ENCODE assay signal across 12 mouse cellular contexts in the genomic region with DNA sequence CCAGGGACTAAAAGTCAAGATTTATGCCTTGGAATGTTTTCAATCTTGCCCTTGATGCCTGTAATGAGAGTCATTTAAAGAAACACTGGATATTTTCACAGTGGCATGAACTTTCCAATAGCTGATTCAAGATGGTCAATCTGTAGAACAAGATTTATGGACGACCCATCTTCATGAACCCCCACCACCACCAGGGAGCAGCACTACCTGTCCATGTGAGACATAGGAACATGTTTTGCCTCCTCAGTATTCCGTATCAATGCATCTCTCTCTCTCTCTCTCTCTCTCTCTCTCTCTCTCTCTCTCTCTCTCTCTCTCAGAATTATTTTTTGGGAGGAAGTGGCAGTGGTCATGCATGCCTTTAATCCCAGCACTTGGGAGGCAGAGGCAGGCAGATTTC. TPM values are rescaled to one million over a fixed set of nuclear protein-coding genes. Genes with fewer than 3 reads are reported as not detected.
DNase-seq lines count a peak whose midpoint lies in the region; ATAC-seq and TF ChIP-seq lines count a peak whose summit lies in the region.
"Had no signal": no experiment of that assay in that cellular context is flagged by ENCODE, and none has a peak within 500 bp of the region (broad histone marks: within the 10 kb centered on the region; RNA-seq: fewer than 3 reads in every experiment).

No protein-coding gene starts in this region.

- peak; percentile 10; the same call in 1 of the 2 replicates for TF ChIP-seq CTCF in heart, postnatal 0 days (IDR thresholded peaks at IDR 0.05; ENCODE audit: low read depth)
- TF ChIP-seq CTCF in midbrain, postnatal 0 days (IDR thresholded peaks at IDR 0.05): peak; percentile 8; the same call in 1 of the 2 replicates

- H3K9me3 ChIP-seq in heart, postnatal 0 days (replicated peaks; ENCODE audit: control insufficient read depth, low read length): no peaks in the 10 kb centered on the region
- no peaks in the 10 kb centered on the region for H3K9me3 ChIP-seq in heart, embryonic 11.5 days (replicated peaks; ENCODE audit: control insufficient read depth, low read length)
- H3K9me3 ChIP-seq in midbrain, postnatal 0 days (ENCODE audit: low read length): no peaks in the 10 kb centered on the region
- H3K9me3 ChIP-seq in midbrain, embryonic 14.5 days (ENCODE audit: control insufficient read depth, low read length): no peaks in the 10 kb centered on the region
- H3K9me3 ChIP-seq: embryonic facial prominence, embryonic 12.5 days; forebrain, embryonic 15.5 days had no signal

- no peak overlapping the region for H3K27ac ChIP-seq in heart, postnatal 0 days (ENCODE audit: low read depth)
- H3K27ac ChIP-seq in heart, embryonic 11.5 days (ENCODE audit: low read depth, low read length): no peak overlapping the region
- no peak overlapping the region for H3K27ac ChIP-seq in midbrain, postnatal 0 days (ENCODE audit: low read depth, low read length)
- no peak overlapping the region for H3K27ac ChIP-seq in midbrain, embryonic 14.5 days (replicated peaks; ENCODE audit: low read depth, low read length)
- H3K27ac ChIP-seq: embryonic facial prominence, embryonic 12.5 days; forebrain, embryonic 15.5 days had no signal

- no peaks in the 10 kb centered on the region for H3K27me3 ChIP-seq in heart, postnatal 0 days (ENCODE audit: control insufficient read depth, insufficient read depth, low read length)
- no peaks in the 10 kb centered on the region for H3K27me3 ChIP-seq in heart, embryonic 11.5 days (ENCODE audit: control insufficient read depth, insufficient read depth, low read length)
- H3K27me3 ChIP-seq in midbrain, postnatal 0 days (ENCODE audit: insufficient read depth, low read length): no peaks in the 10 kb centered on the region
- H3K27me3 ChIP-seq in midbrain, embryonic 14.5 days (ENCODE audit: control insufficient read depth, insufficient read depth, low read length): no peaks in the 10 kb centered on the region
- no peaks in the 10 kb centered on the region for H3K27me3 ChIP-seq in splenic B cell, adult 2 months (ENCODE audit: control insufficient read depth, insufficient read depth, low read length, poor library complexity, severe bottlenecking)
- H3K27me3 ChIP-seq: embryonic facial prominence, embryonic 12.5 days; forebrain, embryonic 15.5 days had no signal

- intact Hi-C loops in gastrocnemius, postnatal 36 days (cut with DNase I): no loop called here

- no peak for DNase-seq in heart, postnatal 0 days (ENCODE audit: low spot score)
- DNase-seq in midbrain, postnatal 0 days (ENCODE audit: low spot score): no peak
- DNase-seq in midbrain, embryonic 14.5 days: no peak
- peak; percentile 34 for DNase-seq in ZHBTc4 (ENCODE audit: low read depth, low spot score)
- DNase-seq in splenic B cell, adult 2 months (ENCODE audit: low read depth, low spot score): peak; percentile 47
- no peak for DNase-seq in gastrocnemius, postnatal 36 days
- no peak for DNase-seq in Muller cell, postnatal 12 days (ENCODE audit: inconsistent ontology term)
- DNase-seq: adrenal gland, adult 8-10 months; cerebellum, adult 11-12 months had no signal

- no peak overlapping the region for H3K4me3 ChIP-seq in heart, postnatal 0 days (ENCODE audit: low read depth, low read length)
- H3K4me3 ChIP-seq in heart, embryonic 11.5 days (ENCODE audit: low read depth, low read length): no peak overlapping the region
- no peak overlapping the region for H3K4me3 ChIP-seq in midbrain, postnatal 0 days (ENCODE audit: low read depth, low read length)
- H3K4me3 ChIP-seq in midbrain, embryonic 14.5 days (replicated peaks; ENCODE audit: low read depth, low read length): no peak overlapping the region
- H3K4me3 ChIP-seq: embryonic facial prominence, embryonic 12.5 days; forebrain, embryonic 15.5 days had no signal

- WGBS in heart, postnatal 0 days: 44% methylated on average over 2 of the region's 2 CpGs
- WGBS in heart, embryonic 11.5 days (ENCODE audit: insufficient replicate concordance): 55% methylated on average over 2 of the region's 2 CpGs
- 54% methylated on average over 2 of the region's 2 CpGs for WGBS in midbrain, postnatal 0 days
- WGBS in midbrain, embryonic 14.5 days: 64% methylated on average over 2 of the region's 2 CpGs

- no peak overlapping the region for H3K9ac ChIP-seq in heart, postnatal 0 days (replicated peaks; ENCODE audit: low read depth, low read length)
- H3K9ac ChIP-seq in heart, embryonic 11.5 days (ENCODE audit: low read depth, low read length): no peak overlapping the region
- H3K9ac ChIP-seq in midbrain, postnatal 0 days (replicated peaks; ENCODE audit: low read length, poor library complexity, severe bottlenecking): no peak overlapping the region
- no peak overlapping the region for H3K9ac ChIP-seq in midbrain, embryonic 14.5 days (replicated peaks; ENCODE audit: low read length)
- H3K9ac ChIP-seq: embryonic facial prominence, embryonic 12.5 days; forebrain, embryonic 15.5 days had no signal

- no peak overlapping the region for H3K4me2 ChIP-seq in heart, postnatal 0 days (ENCODE audit: low read depth, low read length)
- no peak overlapping the region for H3K4me2 ChIP-seq in heart, embryonic 11.5 days
- H3K4me2 ChIP-seq in midbrain, postnatal 0 days (ENCODE audit: low read depth, low read length, poor library complexity, severe bottlenecking): no peak overlapping the region
- no peak overlapping the region for H3K4me2 ChIP-seq in midbrain, embryonic 14.5 days (ENCODE audit: low read length)
- H3K4me2 ChIP-seq: embryonic facial prominence, embryonic 12.5 days; forebrain, embryonic 15.5 days had no signal

- TF ChIP-seq EP300 in heart, postnatal 0 days (IDR thresholded peaks at IDR 0.05; ENCODE audit: low read depth): no peak

- ATAC-seq in heart, postnatal 0 days (ENCODE audit: insufficient read depth, low read depth): no peak
- no peak for ATAC-seq in heart, embryonic 11.5 days (replicated peaks; ENCODE audit: insufficient number of reproducible peaks, low FRiP score, low TSS enrichment)
- ATAC-seq in midbrain, postnatal 0 days (ENCODE audit: low FRiP score): no peak
- ATAC-seq in midbrain, embryonic 14.5 days (ENCODE audit: low FRiP score, low TSS enrichment): no peak
- ATAC-seq: forebrain, embryonic 15.5 days had no signal

- no peaks in the 10 kb centered on the region for H3K4me1 ChIP-seq in heart, postnatal 0 days (ENCODE audit: control insufficient read depth, insufficient read depth)
- no peaks in the 10 kb centered on the region for H3K4me1 ChIP-seq in heart, embryonic 11.5 days (ENCODE audit: control insufficient read depth, insufficient read depth, low read length)
- no peaks in the 10 kb centered on the region for H3K4me1 ChIP-seq in midbrain, postnatal 0 days (ENCODE audit: insufficient read depth, low read length)
- H3K4me1 ChIP-seq in midbrain, embryonic 14.5 days (ENCODE audit: control insufficient read depth, insufficient read depth, low read length): no peaks in the 10 kb centered on the region
- H3K4me1 ChIP-seq: embryonic facial prominence, embryonic 12.5 days; forebrain, embryonic 15.5 days had no signal

- H3K36me3 ChIP-seq in heart, postnatal 0 days (replicated peaks; ENCODE audit: control insufficient read depth, insufficient read depth, low read length): no peaks in the 10 kb centered on the region
- no peaks in the 10 kb centered on the region for H3K36me3 ChIP-seq in heart, embryonic 11.5 days (ENCODE audit: control insufficient read depth, insufficient read depth, low read length)
- H3K36me3 ChIP-seq in midbrain, postnatal 0 days (ENCODE audit: insufficient read depth, low read length): no peaks in the 10 kb centered on the region
- H3K36me3 ChIP-seq in midbrain, embryonic 14.5 days (ENCODE audit: control insufficient read depth, insufficient read depth, low read length): no peaks in the 10 kb centered on the region
- H3K36me3 ChIP-seq in splenic B cell, adult 2 months (ENCODE audit: control insufficient read depth, insufficient read depth, low read length, poor library complexity, severe bottlenecking): no peaks in the 10 kb centered on the region
- H3K36me3 ChIP-seq: embryonic facial prominence, embryonic 12.5 days; forebrain, embryonic 15.5 days had no signal

RNA-seq across cellular contexts. Expression of gene Gab3, which starts 2.9 kb away (rescaled TPM):
- 3.8 and 4.6 TPM in 2 replicates for total RNA-seq in heart, postnatal 0 days (2014; rRNA removed; ENCODE audit: low replicate concordance)
- polyA plus RNA-seq in heart, postnatal 0 days (2015; fragmentation: Nextera tagmentation; extraction: Ambion mirVana): 2.7 and 3.1 TPM in 2 replicates
- 1.8 and 1.9 TPM in 2 replicates for polyA plus RNA-seq in heart, embryonic 11.5 days (2014; fragmentation: Nextera tagmentation; extraction: Ambion mirVana)
- total RNA-seq in midbrain, postnatal 0 days (2014; rRNA removed): 2.2 and 5.5 TPM in 2 replicates
- 4.5 and 4.7 TPM in 2 replicates for polyA plus RNA-seq in midbrain, postnatal 0 days (2015; fragmentation: Nextera tagmentation; extraction: Ambion mirVana)
- polyA plus RNA-seq in midbrain, embryonic 14.5 days (2014; fragmentation: Nextera tagmentation; extraction: Ambion mirVana): 1.3 and 2.4 TPM in 2 replicates
- under 1 TPM; 0.52 to 0.84 TPM for total RNA-seq in gastrocnemius, postnatal 36 days (2021)

RNA-seq across cellular contexts. Expression of gene Dkc1, which starts 13.3 kb away (rescaled TPM):
- total RNA-seq in heart, postnatal 0 days (2014; rRNA removed; ENCODE audit: low replicate concordance): 10.5 and 22.8 TPM in 2 replicates
- polyA plus RNA-seq in heart, postnatal 0 days (2015; fragmentation: Nextera tagmentation; extraction: Ambion mirVana): 39.4 and 44.8 TPM in 2 replicates
- polyA plus RNA-seq in heart, embryonic 11.5 days (2014; fragmentation: Nextera tagmentation; extraction: Ambion mirVana): 74.0 and 79.2 TPM in 2 replicates
- 14.4 and 24.4 TPM in 2 replicates for total RNA-seq in midbrain, postnatal 0 days (2014; rRNA removed)
- 41.7 and 47.6 TPM in 2 replicates for polyA plus RNA-seq in midbrain, postnatal 0 days (2015; fragmentation: Nextera tagmentation; extraction: Ambion mirVana)
- polyA plus RNA-seq in midbrain, embryonic 14.5 days (2014; fragmentation: Nextera tagmentation; extraction: Ambion mirVana): 46.5 and 60.9 TPM in 2 replicates
- total RNA-seq in gastrocnemius, postnatal 36 days (2021): 10 to 100 TPM; 25.5 to 29.2 TPM

RNA-seq across cellular contexts. Expression of gene Mpp1, which starts 48.5 kb away (rescaled TPM):
- total RNA-seq in heart, postnatal 0 days (2014; rRNA removed; ENCODE audit: low replicate concordance): 35.3 and 36.9 TPM in 2 replicates
- 20.8 and 21.1 TPM in 2 replicates for polyA plus RNA-seq in heart, postnatal 0 days (2015; fragmentation: Nextera tagmentation; extraction: Ambion mirVana)
- polyA plus RNA-seq in heart, embryonic 11.5 days (2014; fragmentation: Nextera tagmentation; extraction: Ambion mirVana): 22.3 and 25.2 TPM in 2 replicates
- 13.0 and 14.2 TPM in 2 replicates for total RNA-seq in midbrain, postnatal 0 days (2014; rRNA removed)
- polyA plus RNA-seq in midbrain, postnatal 0 days (2015; fragmentation: Nextera tagmentation; extraction: Ambion mirVana): 18.6 and 19.8 TPM in 2 replicates
- polyA plus RNA-seq in midbrain, embryonic 14.5 days (2014; fragmentation: Nextera tagmentation; extraction: Ambion mirVana): 12.9 and 20.4 TPM in 2 replicates
- 10 to 100 TPM; 12.2 to 13.8 TPM for total RNA-seq in gastrocnemius, postnatal 36 days (2021)

Comparison
In these comparisons a context has a peak if more than half of its experiments do, and no peak if none do; other contexts are left out.
1. DNase-seq: peak in ZHBTc4 (single experiment) and splenic B cell, adult 2 months (single experiment); none in heart, postnatal 0 days (single experiment), midbrain, postnatal 0 days (single experiment), midbrain, embryonic 14.5 days (single experiment), gastrocnemius, postnatal 36 days (0 of 2) and Muller cell, postnatal 12 days (single experiment).